Comparison of ENCODE assay signal across 10 mouse cellular contexts in the genomic region with DNA sequence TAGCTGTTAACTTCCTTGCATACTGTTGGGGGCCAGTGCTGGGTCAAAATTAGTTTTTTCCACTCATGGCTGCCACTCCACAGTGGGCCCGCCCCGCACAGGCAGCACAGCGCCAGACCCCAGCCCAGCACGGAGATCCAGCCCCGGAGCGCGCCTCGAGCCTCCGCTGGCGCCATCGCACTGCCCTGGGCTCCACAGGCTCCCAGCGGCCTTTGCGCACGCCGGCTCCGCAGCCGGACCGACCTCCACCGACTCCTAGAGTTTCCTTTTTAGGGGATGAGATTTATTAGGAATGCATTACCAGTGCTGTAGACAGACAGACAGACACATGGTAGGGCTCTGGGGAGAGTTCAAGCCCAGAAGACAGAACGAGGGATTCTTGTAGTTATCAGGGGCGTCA. TPM values are rescaled to one million over a fixed set of nuclear protein-coding genes. Genes with fewer than 3 reads are reported as not detected.
DNase-seq lines count a peak whose midpoint lies in the region; ATAC-seq and TF ChIP-seq lines count a peak whose summit lies in the region.
"Had no signal": no experiment of that assay in that cellular context is flagged by ENCODE, and none has a peak within 500 bp of the region (broad histone marks: within the 10 kb centered on the region; RNA-seq: fewer than 3 reads in every experiment).

No protein-coding gene starts in this region.

- no peak for ATAC-seq in heart, postnatal 0 days (ENCODE audit: insufficient read depth, low read depth)
- no peak for ATAC-seq in embryonic facial prominence, embryonic 12.5 days (ENCODE audit: insufficient number of reproducible peaks, insufficient read depth, low FRiP score, low TSS enrichment)
- ATAC-seq in hindbrain, embryonic 14.5 days (ENCODE audit: low FRiP score) = no peak
- no peak for ATAC-seq in midbrain, embryonic 15.5 days (replicated peaks)

- H3K4me1 ChIP-seq in heart, postnatal 0 days (ENCODE audit: control insufficient read depth, insufficient read depth) = no peaks in the 10 kb centered on the region
- peaks cover 14% of the 10 kb centered on the region; the same call in 1 of the 2 replicates for H3K4me1 ChIP-seq in embryonic facial prominence, embryonic 12.5 days
- H3K4me1 ChIP-seq in hindbrain, embryonic 14.5 days (replicated peaks; ENCODE audit: control insufficient read depth, insufficient read depth, low read length) = no peaks in the 10 kb centered on the region
- no peaks in the 10 kb centered on the region for H3K4me1 ChIP-seq in midbrain, embryonic 15.5 days

- H3K9me3 ChIP-seq in heart, postnatal 0 days (replicated peaks; ENCODE audit: control insufficient read depth, low read length) = no peaks in the 10 kb centered on the region
- H3K9me3 ChIP-seq in embryonic facial prominence, embryonic 12.5 days = no peaks in the 10 kb centered on the region
- H3K9me3 ChIP-seq in hindbrain, embryonic 14.5 days (ENCODE audit: control insufficient read depth, low read length) = no peaks in the 10 kb centered on the region
- no peaks in the 10 kb centered on the region for H3K9me3 ChIP-seq in midbrain, embryonic 15.5 days

- no peaks in the 10 kb centered on the region for H3K27me3 ChIP-seq in heart, postnatal 0 days (ENCODE audit: control insufficient read depth, insufficient read depth, low read length)
- no peaks in the 10 kb centered on the region for H3K27me3 ChIP-seq in embryonic facial prominence, embryonic 12.5 days
- no peaks in the 10 kb centered on the region for H3K27me3 ChIP-seq in hindbrain, embryonic 14.5 days (ENCODE audit: control insufficient read depth, insufficient read depth, low read length)
- H3K27me3 ChIP-seq in midbrain, embryonic 15.5 days (replicated peaks) = no peaks in the 10 kb centered on the region

- no peak overlapping the region for H3K27ac ChIP-seq in heart, postnatal 0 days (ENCODE audit: low read depth)
- H3K27ac ChIP-seq in embryonic facial prominence, embryonic 12.5 days = no peak overlapping the region
- no peak overlapping the region for H3K27ac ChIP-seq in hindbrain, embryonic 14.5 days
- H3K27ac ChIP-seq in midbrain, embryonic 15.5 days = no peak overlapping the region

- H3K36me3 ChIP-seq in heart, postnatal 0 days (replicated peaks; ENCODE audit: control insufficient read depth, insufficient read depth, low read length) = no peaks in the 10 kb centered on the region
- H3K36me3 ChIP-seq in embryonic facial prominence, embryonic 12.5 days = no peaks in the 10 kb centered on the region
- H3K36me3 ChIP-seq in hindbrain, embryonic 14.5 days (replicated peaks; ENCODE audit: control insufficient read depth, insufficient read depth) = no peaks in the 10 kb centered on the region
- no peaks in the 10 kb centered on the region for H3K36me3 ChIP-seq in midbrain, embryonic 15.5 days (replicated peaks)

- TF ChIP-seq CTCF in heart, postnatal 0 days (IDR thresholded peaks at IDR 0.05; ENCODE audit: low read depth) = no peak

- no peak overlapping the region for H3K4me3 ChIP-seq in heart, postnatal 0 days (ENCODE audit: low read depth, low read length)
- no peak overlapping the region for H3K4me3 ChIP-seq in embryonic facial prominence, embryonic 12.5 days
- H3K4me3 ChIP-seq in hindbrain, embryonic 14.5 days (replicated peaks; ENCODE audit: low read length) = no peak overlapping the region
- no peak overlapping the region for H3K4me3 ChIP-seq in midbrain, embryonic 15.5 days

- no peak overlapping the region for H3K9ac ChIP-seq in heart, postnatal 0 days (replicated peaks; ENCODE audit: low read depth, low read length)
- H3K9ac ChIP-seq in embryonic facial prominence, embryonic 12.5 days = no peak overlapping the region
- H3K9ac ChIP-seq in hindbrain, embryonic 14.5 days = no peak overlapping the region
- no peak overlapping the region for H3K9ac ChIP-seq in midbrain, embryonic 15.5 days

- TF ChIP-seq EP300 in heart, postnatal 0 days (IDR thresholded peaks at IDR 0.05; ENCODE audit: low read depth) = no peak

- DNase-seq in heart, postnatal 0 days (ENCODE audit: low spot score) = no peak
- no peak for DNase-seq in heart, adult 8-10 months (ENCODE audit: low spot score)
- no peak for DNase-seq in hindbrain, embryonic 14.5 days (ENCODE audit: low spot score)
- no peak for DNase-seq in urinary bladder, postnatal 25 days (ENCODE audit: low spot score)
- DNase-seq in layer of hippocampus, adult 8-10 months (ENCODE audit: low spot score in 2 of 2) = no peak
- no peak for DNase-seq in frontal cortex, adult 2 months (ENCODE audit: extremely low spot score in 1 of 2, low spot score in 1 of 2)
- DNase-seq: adrenal gland, postnatal 25 days had no signal

- 49% methylated on average over 21 of the region's 21 CpGs for WGBS in heart, postnatal 0 days
- WGBS in embryonic facial prominence, embryonic 12.5 days = 59% methylated on average over 21 of the region's 21 CpGs
- 50% methylated on average over 21 of the region's 21 CpGs for WGBS in hindbrain, embryonic 14.5 days
- 59% methylated on average over 21 of the region's 21 CpGs for WGBS in midbrain, embryonic 15.5 days

- 0 out of 2 replicates have a peak overlapping the region, but pooled peaks have one; percentile 18 for H3K4me2 ChIP-seq in heart, postnatal 0 days (ENCODE audit: low read depth, low read length)
- H3K4me2 ChIP-seq in embryonic facial prominence, embryonic 12.5 days (replicated peaks) = peak overlapping the region; percentile 29
- peak overlapping the region; percentile 30 for H3K4me2 ChIP-seq in hindbrain, embryonic 14.5 days (replicated peaks)
- peak overlapping the region; percentile 25 for H3K4me2 ChIP-seq in midbrain, embryonic 15.5 days

RNA-seq across cellular contexts. Expression of a gene that starts 58.0 kb away (rescaled TPM):
- total RNA-seq in heart, postnatal 0 days (2014; rRNA removed; ENCODE audit: low replicate concordance) = not detected in 2 replicates
- polyA plus RNA-seq in heart, postnatal 0 days (2015; fragmentation: Nextera tagmentation; extraction: Ambion mirVana) = not detected in 2 replicates
- total RNA-seq in heart, adult 8-10 months (2022) = not detected
- polyA plus RNA-seq in embryonic facial prominence, embryonic 12.5 days (2016; fragmentation: Nextera tagmentation; extraction: Ambion mirVana) = 0.05 and 0.11 TPM in 2 replicates
- polyA plus RNA-seq in hindbrain, embryonic 14.5 days (2014; fragmentation: Nextera tagmentation; extraction: Ambion mirVana) = not detected in 2 replicates
- polyA plus RNA-seq in midbrain, embryonic 15.5 days (2015; fragmentation: Nextera tagmentation; extraction: Ambion mirVana) = 0.04 and 0.05 TPM in 2 replicates
- total RNA-seq in layer of hippocampus, adult 8-10 months (2022) = under 1 TPM in 3 of 4 experiments, not detected in 1; 0.11 to 0.85 (median 0.37) TPM
- polyA plus RNA-seq in frontal cortex, adult 2 months (2012; rRNA removed) = 0.06 TPM in 1 of 2 replicates, not detected in the other
- total RNA-seq: liver, adult 2 months had no signal
- polyA plus RNA-seq: liver, adult 2 months had no signal
